Mouse (Mus musculus) forebrain, embryonic 10.5 days (tissue): Measurements from ENCODE around the gene Dbi. TPM values are rescaled to one million over a fixed set of nuclear protein-coding genes. Genes with fewer than 3 reads are reported as not detected.

Source experiments
- DNase-seq: peaks from one replicate; pipeline ENCODE4 v3.0.0-alpha.2; 2017; ENCODE audit warnings: low spot score; ENCODE audit errors: extremely low spot score
- H3K27ac ChIP-seq: fragments of 300-500 bp; sonication (generic); 2 replicates; pipeline ENCODE4 v1.5.1; 2016; ENCODE audit warnings: mild to moderate bottlenecking
- H3K27me3 ChIP-seq: fragments of 300-500 bp; sonication (generic); 2 replicates; pipeline ENCODE4 v1.6.1; 2016; ENCODE audit warnings: mild to moderate bottlenecking; ENCODE audit not compliant: poor library complexity, severe bottlenecking
- H3K36me3 ChIP-seq: fragments of 300-500 bp; sonication (generic); replicated peaks from 2 replicates; pipeline ENCODE4 v1.6.1; 2016; ENCODE audit warnings: mild to moderate bottlenecking, moderate library complexity
- H3K4me1 ChIP-seq: fragments of 300-500 bp; sonication (generic); 2 replicates; pipeline ENCODE4 v1.6.1; 2016
- H3K4me3 ChIP-seq: fragments of 300-500 bp; sonication (generic); 2 replicates; pipeline ENCODE4 v1.5.1; 2016; ENCODE audit warnings: mild to moderate bottlenecking, moderate library complexity
- H3K9me3 ChIP-seq: fragments of 300-500 bp; sonication (generic); 2 replicates; pipeline ENCODE4 v1.6.1; 2016; ENCODE audit warnings: mild to moderate bottlenecking, moderate library complexity
- WGBS: fragments of 180-500 bp; shearing (Covaris S2); methylation state at CpG from one replicate; pipeline ENCODE4 v1.1.7; 2016; 5-methylcytosine and 5-hydroxymethylcytosine counted together
- polyA plus RNA-seq: library from polyadenylated mRNA; unstranded; fragments of >200 nt; fragmentation: Nextera tagmentation; extraction: Ambion mirVana; gene quantifications from 2 replicates; pipeline ENCODE4 v1.2.1, GENCODE M21; 2016

The Dbi gene
- 797 and 870 TPM in 2 replicates for polyA plus RNA-seq

DNA sequence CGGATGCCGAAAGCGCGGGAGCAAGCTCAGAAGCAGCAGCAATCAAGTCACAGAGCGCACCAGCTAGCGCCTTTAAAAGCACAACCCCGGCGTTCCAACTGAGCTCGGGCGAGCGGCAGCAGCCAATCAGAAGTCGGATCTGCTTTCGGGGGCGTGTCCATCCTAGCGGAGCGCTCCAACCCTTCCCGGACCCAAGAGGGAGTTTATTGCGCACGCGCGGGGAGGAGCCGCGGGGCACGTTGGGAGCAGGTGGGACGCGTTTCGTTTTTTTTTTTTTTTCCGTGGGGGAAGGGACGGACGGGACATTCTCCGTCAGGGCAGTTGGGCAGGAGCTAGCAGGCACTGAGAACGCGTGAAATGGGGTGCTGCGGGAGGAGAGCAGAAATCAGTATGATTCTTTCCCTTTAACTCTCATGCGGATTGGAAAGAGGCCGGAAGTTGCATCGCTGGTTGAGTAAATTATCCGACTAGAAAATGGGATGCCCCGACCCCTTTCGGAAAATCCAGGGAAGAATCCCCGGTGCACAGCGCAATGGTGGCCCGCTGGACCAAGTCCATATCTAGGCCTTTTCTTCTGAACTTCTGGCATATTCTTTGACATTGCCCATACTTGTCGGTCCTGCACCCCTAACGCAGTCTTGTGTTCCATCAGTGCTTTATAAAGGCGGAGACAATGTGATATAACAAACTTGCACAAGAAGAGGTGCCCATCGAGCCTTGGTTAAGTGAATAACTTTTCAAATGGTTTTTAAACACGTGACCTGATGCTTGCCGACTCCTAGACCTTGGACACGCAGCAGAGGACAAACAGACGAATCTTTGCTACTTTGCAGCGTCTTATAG is at the start of gene Dbi, which contains the start of gene 3110009E18Rik:
Dbi (minus strand) TSS at position 110 of the 843 bp plus-strand sequence.
3110009E18Rik (plus strand) TSS at position 219 of the 843 bp plus-strand sequence.
- H3K9me3 ChIP-seq, result no peaks in the 10 kb centered on the region
- peak within 1 kb of the TSS; percentile 74 for H3K4me3 ChIP-seq
- H3K27ac ChIP-seq, result peak within 1 kb of the TSS; percentile 94
- no peaks in the 10 kb centered on the region for H3K27me3 ChIP-seq
- peak; percentile 97 for DNase-seq
- 3% methylated on average over 52 of the region's 52 CpGs for WGBS
- peaks cover 45% of the 10 kb centered on the region for H3K4me1 ChIP-seq
- peaks cover 35% of the 10 kb centered on the region for H3K36me3 ChIP-seq

DNA sequence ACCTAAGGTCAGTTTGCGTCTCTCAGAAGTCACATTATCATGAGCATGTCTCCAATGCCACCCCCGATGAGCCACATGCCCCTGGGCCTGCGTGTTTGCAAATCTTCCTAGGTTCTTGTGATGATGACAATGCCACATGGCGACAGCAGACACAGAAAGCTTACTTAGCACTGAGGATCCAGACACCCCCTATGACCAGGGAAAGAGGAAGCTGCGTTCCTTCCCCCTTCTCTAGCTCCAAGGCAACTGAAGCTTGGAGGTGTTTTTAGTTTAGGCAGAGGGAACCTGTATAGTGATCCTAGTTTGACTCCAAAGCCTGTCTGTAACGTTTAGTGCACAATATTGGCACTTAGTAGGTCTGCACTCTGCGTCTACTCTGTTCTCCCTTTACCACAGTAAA is 49.4 kb upstream of the Dbi start:
- no peaks in the 10 kb centered on the region for H3K27me3 ChIP-seq
- no peak for DNase-seq
- no peak overlapping the region for H3K27ac ChIP-seq
- H3K9me3 ChIP-seq, result no peaks in the 10 kb centered on the region
- no peaks in the 10 kb centered on the region for H3K4me1 ChIP-seq
- 87% methylated on average over 7 of the region's 7 CpGs for WGBS
- H3K4me3 ChIP-seq, result no peak overlapping the region
- H3K36me3 ChIP-seq, result no peaks in the 10 kb centered on the region

- Histone ChIP-seq H3K36me3 (no peaks in the 10 kb centered on the region), H3K9me3 (no peaks in the 10 kb centered on the region), H3K27me3 (no peaks in the 10 kb centered on the region), H3K4me3 (no peak overlapping the region), H3K27ac (no peak overlapping the region), H3K4me1 (no peaks in the 10 kb centered on the region)
- 91% methylated on average over 7 of the region's 7 CpGs for WGBS
- DNase-seq, result no peak
These were observed 47.8 kb upstream of the Dbi start for GRCm38 (mm10) chr1:120168674-120169073.

DNA sequence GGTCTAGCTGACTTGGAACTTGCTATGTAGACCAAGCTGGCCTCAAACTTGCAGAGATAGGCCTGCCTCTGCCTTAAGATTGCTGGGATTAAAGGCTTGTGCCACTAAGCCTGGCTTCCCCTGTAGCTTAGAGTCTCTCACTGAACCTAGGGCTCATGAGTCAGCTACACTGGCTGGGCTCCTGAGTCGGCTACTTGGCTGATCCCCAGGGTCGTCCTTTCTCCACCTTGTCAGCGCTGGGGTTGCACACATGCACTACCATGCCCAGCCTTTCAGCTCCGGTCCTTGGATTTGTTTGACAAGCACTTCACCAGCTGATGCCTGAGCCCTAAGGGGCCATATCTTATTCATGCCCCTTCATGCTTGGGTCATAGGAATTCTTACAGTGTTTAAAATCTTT is 47.1 kb upstream of the Dbi start:
- H3K9me3 ChIP-seq, result no peaks in the 10 kb centered on the region
- no peaks in the 10 kb centered on the region for H3K36me3 ChIP-seq
- no peak overlapping the region for H3K4me3 ChIP-seq
- no peaks in the 10 kb centered on the region for H3K4me1 ChIP-seq
- no peak overlapping the region for H3K27ac ChIP-seq
- no peak for DNase-seq
- no peaks in the 10 kb centered on the region for H3K27me3 ChIP-seq
- 80% methylated on average over 4 of the region's 4 CpGs for WGBS

DNA sequence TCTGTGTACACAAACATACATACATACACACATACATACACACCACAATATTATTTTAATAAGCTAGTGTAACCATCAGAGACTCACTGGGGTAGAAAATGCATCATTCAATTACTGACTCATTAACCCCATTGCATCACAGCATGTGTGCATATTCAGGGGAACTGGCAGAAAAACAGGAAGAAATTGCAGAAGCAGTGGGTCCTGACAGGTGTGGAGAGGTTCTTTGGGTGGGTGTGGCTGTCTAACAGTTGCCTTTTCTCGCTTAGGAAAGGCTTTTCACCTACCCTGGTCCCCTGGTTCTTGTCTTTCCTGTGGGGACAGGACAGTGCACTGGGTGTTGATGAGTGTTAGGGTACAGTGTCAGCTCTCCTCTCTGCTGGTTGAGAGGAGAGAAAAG is 41.7 kb upstream of the Dbi start:
- H3K9me3 ChIP-seq, result no peaks in the 10 kb centered on the region
- H3K27ac ChIP-seq, result no peak overlapping the region
- H3K4me1 ChIP-seq, result peaks cover 6% of the 10 kb centered on the region
- H3K4me3 ChIP-seq, result no peak overlapping the region
- H3K36me3 ChIP-seq, result no peaks in the 10 kb centered on the region
- DNase-seq, result no peak
- no peaks in the 10 kb centered on the region for H3K27me3 ChIP-seq
- WGBS, result 75% methylated on average over 1 of the region's 1 CpGs

- no peaks in the 10 kb centered on the region for H3K27me3 ChIP-seq
- H3K36me3 ChIP-seq, result no peaks in the 10 kb centered on the region
- peaks cover 6% of the 10 kb centered on the region for H3K4me1 ChIP-seq
- no peak for DNase-seq
- H3K4me3 ChIP-seq, result no peak overlapping the region
- H3K27ac ChIP-seq, result no peak overlapping the region
- H3K9me3 ChIP-seq, result no peaks in the 10 kb centered on the region
- 91% methylated on average over 5 of the region's 5 CpGs for WGBS
These were observed 40.6 kb upstream of the Dbi start for GRCm38 (mm10) chr1:120161502-120161901.

- Histone ChIP-seq H3K27ac (no peak overlapping the region), H3K27me3 (no peaks in the 10 kb centered on the region), H3K36me3 (no peaks in the 10 kb centered on the region), H3K4me3 (no peak overlapping the region), H3K4me1 (peaks cover 6% of the 10 kb centered on the region), H3K9me3 (no peaks in the 10 kb centered on the region)
- 89% methylated on average over 9 of the region's 9 CpGs for WGBS
- no peak for DNase-seq
These were observed 37.7 kb upstream of the Dbi start for GRCm38 (mm10) chr1:120158474-120159127.

GRCm38 (mm10) chr1:120155325-120155724 is 34.4 kb upstream of the Dbi start:
- Histone ChIP-seq H3K9me3 (no peaks in the 10 kb centered on the region), H3K36me3 (no peaks in the 10 kb centered on the region), H3K4me3 (no peak overlapping the region), H3K27me3 (no peaks in the 10 kb centered on the region), H3K4me1 (peaks cover 6% of the 10 kb centered on the region), H3K27ac (no peak overlapping the region)
- peak; percentile 44 for DNase-seq
- WGBS, result 28% methylated on average over 1 of the region's 1 CpGs

GRCm38 (mm10) chr1:120154232-120154631 is 33.4 kb upstream of the Dbi start:
- DNase-seq, result peak; percentile 27
- no peaks in the 10 kb centered on the region for H3K36me3 ChIP-seq

GRCm38 (mm10) chr1:120146994-120147393 is 26.1 kb upstream of the Dbi start:
- Histone ChIP-seq H3K4me3 (no peak overlapping the region), H3K27ac (no peak overlapping the region), H3K4me1 (no peaks in the 10 kb centered on the region; the same call in 1 of the 2 replicates), H3K36me3 (no peaks in the 10 kb centered on the region), H3K9me3 (no peaks in the 10 kb centered on the region), H3K27me3 (no peaks in the 10 kb centered on the region)
- DNase-seq, result no peak

More at GRCm38 (mm10) chr1:120154232-120154631, 33.4 kb upstream of the Dbi start:
- no peaks in the 10 kb centered on the region for H3K27me3 ChIP-seq
- no peak overlapping the region for H3K4me3 ChIP-seq
- no peaks in the 10 kb centered on the region for H3K4me1 ChIP-seq
- no peaks in the 10 kb centered on the region for H3K9me3 ChIP-seq
- H3K27ac ChIP-seq, result no peak overlapping the region

- Histone ChIP-seq H3K9me3 (0 out of 2 replicates have a peak, but pooled peaks cover 5% of the 10 kb centered on the region), H3K27ac (no peak overlapping the region), H3K4me3 (no peak overlapping the region), H3K36me3 (no peaks in the 10 kb centered on the region), H3K27me3 (no peaks in the 10 kb centered on the region), H3K4me1 (no peaks in the 10 kb centered on the region; the same call in 1 of the 2 replicates)
- WGBS, result 90% methylated on average over 8 of the region's 8 CpGs
- DNase-seq, result no peak
These were observed 24.8 kb upstream of the Dbi start for GRCm38 (mm10) chr1:120145527-120146216.

DNA sequence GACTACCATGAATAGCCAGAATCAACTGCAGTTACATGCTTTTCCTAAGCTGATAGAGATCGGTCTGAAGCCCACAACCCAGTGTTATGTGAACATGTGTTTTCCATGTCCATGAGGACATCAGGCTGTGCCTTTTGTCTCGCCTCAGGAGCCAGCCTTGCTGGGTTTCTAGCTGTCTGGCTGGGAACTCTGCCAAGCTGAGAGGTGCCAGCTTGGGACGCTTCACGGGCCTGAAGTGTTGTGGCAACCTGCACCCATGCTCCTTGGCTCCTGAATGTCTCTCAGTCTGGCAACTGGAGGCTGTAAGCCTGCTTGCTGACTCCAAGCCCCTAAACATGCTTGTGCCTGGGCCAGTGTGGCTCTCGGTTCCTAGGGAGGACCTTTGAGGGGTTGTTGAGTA is 21.7 kb upstream of the Dbi start:
- 91% methylated on average over 5 of the region's 5 CpGs for WGBS
- Histone ChIP-seq H3K27me3 (peaks cover 11% of the 10 kb centered on the region), H3K4me3 (no peak overlapping the region), H3K27ac (no peak overlapping the region), H3K9me3 (0 out of 2 replicates have a peak, but pooled peaks cover 5% of the 10 kb centered on the region), H3K4me1 (peaks cover 13% of the 10 kb centered on the region), H3K36me3 (no peaks in the 10 kb centered on the region)
- DNase-seq, result no peak
